Mouse (Mus musculus) midbrain, embryonic 15.5 days (tissue): ENCODE measurements at regions not wholly inside any gene's neighbourhood (a gene's known extent, or its start where the extent isn't known, plus 50 kb on each side); places are given as distances from the start of the nearest gene placed in this dataset.

Experiments
- ATAC-seq: fragments of 200-750 bp; cut with Nextera tagmentation; replicated peaks from 2 replicates; pipeline ENCODE4 v1.8.0; 2017; ENCODE audit warnings: moderate TSS enrichment
- H3K27ac ChIP-seq: fragments of 300-500 bp; sonication (generic); 2 replicates; pipeline ENCODE4 v1.5.1; 2015; ENCODE audit warnings: mild to moderate bottlenecking, inconsistent platforms
- H3K27me3 ChIP-seq: fragments of 300-500 bp; sonication (generic); replicated peaks from 2 replicates; pipeline ENCODE4 v1.6.1; 2015; ENCODE audit warnings: inconsistent platforms
- H3K36me3 ChIP-seq: fragments of 300-500 bp; sonication (generic); replicated peaks from 2 replicates; pipeline ENCODE4 v1.6.1; 2015; ENCODE audit warnings: inconsistent platforms
- H3K4me1 ChIP-seq: fragments of 300-500 bp; sonication (generic); 2 replicates; pipeline ENCODE4 v1.6.1; 2015; ENCODE audit warnings: inconsistent platforms
- H3K4me2 ChIP-seq: fragments of 300-500 bp; sonication (generic); 2 replicates; pipeline ENCODE4 v1.6.1; 2015; ENCODE audit warnings: inconsistent platforms, mild to moderate bottlenecking, moderate library complexity
- H3K4me3 ChIP-seq: fragments of 300-500 bp; sonication (generic); 2 replicates; pipeline ENCODE4 v1.5.1; 2015; ENCODE audit warnings: mild to moderate bottlenecking, inconsistent platforms
- H3K9ac ChIP-seq: fragments of 300-500 bp; sonication (generic); 2 replicates; pipeline ENCODE4 v1.6.1; 2015; ENCODE audit warnings: mild to moderate bottlenecking, inconsistent platforms
- H3K9me3 ChIP-seq: fragments of 300-500 bp; sonication (generic); 2 replicates; pipeline ENCODE4 v1.6.1; 2016; ENCODE audit warnings: inconsistent platforms
- WGBS: fragments of 180-500 bp; shearing (Covaris S2); methylation state at CpG from one replicate; pipeline ENCODE4 v1.1.7; 2015; ENCODE audit warnings: mixed read lengths; 5-methylcytosine and 5-hydroxymethylcytosine counted together

DNA sequence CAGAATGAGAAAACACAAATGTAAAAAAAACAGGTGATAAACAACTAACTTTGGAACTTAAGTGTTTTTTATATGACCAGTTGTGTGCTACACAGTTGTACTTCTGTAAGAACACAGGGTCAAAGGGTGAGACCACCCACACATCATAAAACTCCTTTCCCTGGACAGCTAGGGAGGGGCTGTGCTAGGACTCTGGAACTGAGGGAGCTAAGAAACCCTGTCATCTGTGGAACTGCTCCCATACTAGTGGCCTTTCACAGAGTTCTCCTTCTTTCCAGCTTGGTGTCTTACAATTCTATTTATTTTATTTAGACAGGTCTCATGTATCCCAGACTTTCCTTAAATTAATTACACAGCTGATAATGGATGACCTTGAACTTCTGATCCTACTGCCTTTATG, 640.4 kb upstream of the Nrp1 start:
- H3K4me1 ChIP-seq = peaks cover 10% of the 10 kb centered on the region
- no peaks in the 10 kb centered on the region for H3K27me3 ChIP-seq
- no peak overlapping the region for H3K4me2 ChIP-seq
- H3K36me3 ChIP-seq = no peaks in the 10 kb centered on the region
- H3K27ac ChIP-seq = no peak overlapping the region
- no peak overlapping the region for H3K4me3 ChIP-seq
- ATAC-seq = no peak
- H3K9me3 ChIP-seq = no peaks in the 10 kb centered on the region
- no peak overlapping the region for H3K9ac ChIP-seq

GRCm38 (mm10) chr8:127719881-127720280, 638.5 kb upstream of the Nrp1 start:
- Histone ChIP-seq H3K27me3 (no peaks in the 10 kb centered on the region), H3K9me3 (no peaks in the 10 kb centered on the region), H3K4me2 (no peak overlapping the region), H3K4me3 (no peak overlapping the region), H3K4me1 (peaks cover 10% of the 10 kb centered on the region), H3K27ac (0 out of 2 replicates have a peak overlapping the region, but pooled peaks have one; percentile 10), H3K36me3 (no peaks in the 10 kb centered on the region), H3K9ac (no peak overlapping the region)
- 34% methylated on average over 6 of the region's 6 CpGs for WGBS
- no peak for ATAC-seq

- Histone ChIP-seq H3K27ac (0 out of 2 replicates have a peak overlapping the region, but pooled peaks have one; percentile 10), H3K27me3 (no peaks in the 10 kb centered on the region), H3K4me1 (peaks cover 10% of the 10 kb centered on the region), H3K9me3 (no peaks in the 10 kb centered on the region), H3K9ac (no peak overlapping the region), H3K36me3 (no peaks in the 10 kb centered on the region), H3K4me2 (no peak overlapping the region), H3K4me3 (no peak overlapping the region)
- peak; percentile 48 for ATAC-seq
- 26% methylated on average over 6 of the region's 6 CpGs for WGBS
Observed at GRCm38 (mm10) chr8:127720593-127721290, 637.7 kb upstream of the Nrp1 start.

- WGBS = 29% methylated on average over 1 of the region's 1 CpGs
- Histone ChIP-seq H3K4me2 (no peak overlapping the region), H3K36me3 (no peaks in the 10 kb centered on the region), H3K9ac (no peak overlapping the region), H3K27me3 (no peaks in the 10 kb centered on the region), H3K27ac (no peak overlapping the region), H3K9me3 (no peaks in the 10 kb centered on the region), H3K4me1 (peaks cover 10% of the 10 kb centered on the region), H3K4me3 (no peak overlapping the region)
- no peak for ATAC-seq
Observed at GRCm38 (mm10) chr8:127721624-127722023, 636.8 kb upstream of the Nrp1 start.

DNA sequence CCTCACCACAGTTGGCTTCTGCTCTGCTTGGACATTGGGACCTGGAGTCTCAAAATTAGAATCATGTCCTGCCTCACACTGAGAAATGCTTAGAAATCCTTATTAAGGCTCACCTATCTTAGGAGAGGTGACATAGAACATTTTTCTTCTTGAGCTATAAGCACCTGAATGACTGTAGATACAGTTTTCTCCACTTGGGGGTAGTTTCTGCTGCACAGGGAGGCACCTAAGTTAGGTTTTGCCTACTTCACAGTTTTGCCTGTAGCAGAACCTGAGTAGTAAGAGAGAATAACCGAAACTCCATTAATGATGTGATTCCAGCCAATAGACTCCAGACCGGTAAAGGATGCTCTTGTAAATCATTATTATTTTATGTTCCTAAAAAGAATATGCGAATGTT, 624.3 kb upstream of the Nrp1 start:
- WGBS = 92% methylated on average over 3 of the region's 3 CpGs
- no peak overlapping the region for H3K4me3 ChIP-seq
- H3K27me3 ChIP-seq = no peaks in the 10 kb centered on the region
- H3K9me3 ChIP-seq = no peaks in the 10 kb centered on the region
- no peaks in the 10 kb centered on the region for H3K36me3 ChIP-seq
- no peaks in the 10 kb centered on the region for H3K4me1 ChIP-seq
- ATAC-seq = no peak
- H3K9ac ChIP-seq = no peak overlapping the region
- H3K4me2 ChIP-seq = no peak overlapping the region
- no peak overlapping the region for H3K27ac ChIP-seq

DNA sequence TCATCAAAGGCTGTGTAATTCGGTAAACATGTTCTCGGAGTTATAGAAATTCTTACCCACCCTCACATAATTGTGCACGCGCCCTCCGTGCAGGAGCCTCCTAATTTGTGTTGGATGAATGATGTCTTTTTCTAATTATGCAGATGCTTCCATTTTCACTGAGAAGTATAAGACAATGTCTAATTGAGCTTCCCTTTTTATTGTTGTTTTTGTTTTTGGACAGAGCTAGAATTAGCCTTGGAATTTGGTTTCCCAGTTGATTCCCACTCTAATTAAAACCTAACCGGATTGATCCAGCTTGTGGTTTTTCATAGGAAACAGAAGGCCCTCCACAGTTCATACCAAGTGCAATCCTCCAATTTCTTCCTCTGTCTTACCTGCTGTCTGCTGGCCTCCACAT, 616.2 kb upstream of the Nrp1 start:
- Histone ChIP-seq H3K36me3 (no peaks in the 10 kb centered on the region), H3K4me2 (no peak overlapping the region), H3K9me3 (no peaks in the 10 kb centered on the region), H3K27ac (no peak overlapping the region), H3K27me3 (no peaks in the 10 kb centered on the region), H3K4me3 (no peak overlapping the region), H3K4me1 (no peaks in the 10 kb centered on the region), H3K9ac (no peak overlapping the region)
- WGBS = 75% methylated on average over 6 of the region's 6 CpGs
- no peak for ATAC-seq

DNA sequence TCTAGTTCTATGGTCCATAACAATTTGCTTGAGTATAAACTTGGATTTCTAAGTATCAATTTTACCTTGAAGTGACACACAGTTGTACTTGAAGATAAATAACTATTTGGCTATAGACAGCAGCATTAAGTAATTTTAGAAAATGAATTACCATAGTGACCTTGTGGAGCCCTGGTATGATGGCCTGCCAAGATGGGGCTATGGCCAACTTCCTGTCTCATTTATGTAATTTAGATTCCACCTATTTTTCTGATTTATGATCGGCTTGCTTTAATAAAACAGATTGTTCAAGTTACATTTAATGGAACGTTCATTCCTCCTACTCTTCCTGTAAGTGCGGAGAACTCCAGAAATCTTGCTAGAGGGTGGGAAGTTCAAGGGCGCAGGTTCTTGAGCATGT, 613.2 kb upstream of the Nrp1 start:
- WGBS = 96% methylated on average over 4 of the region's 4 CpGs
- no peak for ATAC-seq
- H3K4me1 ChIP-seq = no peaks in the 10 kb centered on the region

DNA sequence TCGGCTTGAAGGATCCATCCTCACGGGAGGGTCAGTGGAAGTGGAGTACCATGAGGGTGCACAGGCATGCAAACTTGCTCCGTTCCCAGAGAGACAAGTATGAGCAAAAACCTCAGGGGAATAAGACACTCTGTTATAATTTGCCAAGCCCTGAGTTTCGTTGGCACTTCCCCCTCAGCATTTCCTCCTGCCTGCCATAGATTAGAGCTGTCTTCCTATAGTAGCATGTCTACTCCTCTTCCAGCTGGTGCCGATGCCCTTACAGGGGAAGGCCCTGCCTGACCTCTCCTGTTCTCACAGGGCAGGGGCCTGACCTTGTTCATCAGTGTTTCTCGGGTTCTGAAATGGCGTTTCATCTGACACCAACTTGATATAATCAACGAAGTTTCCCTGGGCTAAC, 611.9 kb upstream of the Nrp1 start:
- H3K4me1 ChIP-seq = no peaks in the 10 kb centered on the region
- no peaks in the 10 kb centered on the region for H3K36me3 ChIP-seq
- H3K9ac ChIP-seq = no peak overlapping the region
- H3K4me2 ChIP-seq = no peak overlapping the region
- H3K27me3 ChIP-seq = no peaks in the 10 kb centered on the region
- no peaks in the 10 kb centered on the region for H3K9me3 ChIP-seq
- no peak overlapping the region for H3K4me3 ChIP-seq
- 81% methylated on average over 8 of the region's 8 CpGs for WGBS
- no peak overlapping the region for H3K27ac ChIP-seq
- ATAC-seq = no peak

More for the DNA sequence above, 613.2 kb upstream of the Nrp1 start:
- Histone ChIP-seq H3K4me2 (no peak overlapping the region), H3K4me3 (no peak overlapping the region), H3K27me3 (no peaks in the 10 kb centered on the region), H3K27ac (no peak overlapping the region), H3K9ac (no peak overlapping the region), H3K36me3 (no peaks in the 10 kb centered on the region), H3K9me3 (no peaks in the 10 kb centered on the region)

GRCm38 (mm10) chr8:127752871-127753270, 605.5 kb upstream of the Nrp1 start:
- H3K4me1 ChIP-seq = no peaks in the 10 kb centered on the region
- 78% methylated on average over 5 of the region's 5 CpGs for WGBS
- no peaks in the 10 kb centered on the region for H3K27me3 ChIP-seq
- H3K9ac ChIP-seq = no peak overlapping the region
- H3K4me3 ChIP-seq = no peak overlapping the region
- H3K27ac ChIP-seq = no peak overlapping the region
- ATAC-seq = no peak
- no peaks in the 10 kb centered on the region for H3K9me3 ChIP-seq
- no peaks in the 10 kb centered on the region for H3K36me3 ChIP-seq
- H3K4me2 ChIP-seq = no peak overlapping the region

- Histone ChIP-seq H3K27ac (no peak overlapping the region), H3K36me3 (no peaks in the 10 kb centered on the region), H3K4me3 (no peak overlapping the region), H3K4me1 (no peaks in the 10 kb centered on the region), H3K4me2 (no peak overlapping the region), H3K27me3 (no peaks in the 10 kb centered on the region), H3K9me3 (no peaks in the 10 kb centered on the region), H3K9ac (no peak overlapping the region)
- ATAC-seq = no peak
- 90% methylated on average over 5 of the region's 5 CpGs for WGBS
Observed at GRCm38 (mm10) chr8:127753793-127754565, 604.4 kb upstream of the Nrp1 start.

GRCm38 (mm10) chr8:127757396-127757795, 601.0 kb upstream of the Nrp1 start:
- H3K36me3 ChIP-seq = no peaks in the 10 kb centered on the region
- H3K4me1 ChIP-seq = no peaks in the 10 kb centered on the region
- no peaks in the 10 kb centered on the region for H3K9me3 ChIP-seq
- no peak for ATAC-seq
- no peak overlapping the region for H3K9ac ChIP-seq
- WGBS = 76% methylated on average over 2 of the region's 2 CpGs
- H3K27me3 ChIP-seq = no peaks in the 10 kb centered on the region
- no peak overlapping the region for H3K4me2 ChIP-seq
- no peak overlapping the region for H3K27ac ChIP-seq
- no peak overlapping the region for H3K4me3 ChIP-seq

- Histone ChIP-seq H3K9ac (no peak overlapping the region), H3K36me3 (no peaks in the 10 kb centered on the region), H3K9me3 (no peaks in the 10 kb centered on the region), H3K4me1 (no peaks in the 10 kb centered on the region), H3K27ac (no peak overlapping the region), H3K4me2 (no peak overlapping the region), H3K27me3 (no peaks in the 10 kb centered on the region), H3K4me3 (no peak overlapping the region)
- WGBS = 85% methylated on average over 5 of the region's 5 CpGs
- no peak for ATAC-seq
Observed at GRCm38 (mm10) chr8:127759906-127760305, 598.5 kb upstream of the Nrp1 start.

- H3K36me3 ChIP-seq = no peaks in the 10 kb centered on the region
- no peak overlapping the region for H3K4me3 ChIP-seq
- H3K4me1 ChIP-seq = no peaks in the 10 kb centered on the region
- H3K9me3 ChIP-seq = no peaks in the 10 kb centered on the region
- WGBS = 88% methylated on average over 5 of the region's 5 CpGs
- H3K27me3 ChIP-seq = no peaks in the 10 kb centered on the region
- no peak for ATAC-seq
- H3K4me2 ChIP-seq = no peak overlapping the region
- H3K9ac ChIP-seq = no peak overlapping the region
- no peak overlapping the region for H3K27ac ChIP-seq
Observed at GRCm38 (mm10) chr8:127765199-127765598, 593.2 kb upstream of the Nrp1 start.
